Mouse (Mus musculus) small intestine, adult 2 months (tissue): Measurements from ENCODE around the gene Lrp3.

Source experiments
- CTCF ChIP-seq: fragments of 200-500 bp; IDR thresholded peaks from 2 replicates; pipeline ENCODE4 v1.5.1; 2012; ENCODE audit warnings: low read depth, mild to moderate bottlenecking, control low read depth, inconsistent platforms, low read length, moderate library complexity, mixed read lengths; ENCODE audit not compliant: insufficient replicate concordance, insufficient read length; ENCODE audit errors: extremely low read depth
- POLR2A ChIP-seq: fragments of 200-500 bp; IDR thresholded peaks from 2 replicates; pipeline ENCODE4 v1.6.1; 2012; ENCODE audit warnings: low read depth, mild to moderate bottlenecking, control low read depth, inconsistent platforms, low read length, moderate library complexity

DNA sequence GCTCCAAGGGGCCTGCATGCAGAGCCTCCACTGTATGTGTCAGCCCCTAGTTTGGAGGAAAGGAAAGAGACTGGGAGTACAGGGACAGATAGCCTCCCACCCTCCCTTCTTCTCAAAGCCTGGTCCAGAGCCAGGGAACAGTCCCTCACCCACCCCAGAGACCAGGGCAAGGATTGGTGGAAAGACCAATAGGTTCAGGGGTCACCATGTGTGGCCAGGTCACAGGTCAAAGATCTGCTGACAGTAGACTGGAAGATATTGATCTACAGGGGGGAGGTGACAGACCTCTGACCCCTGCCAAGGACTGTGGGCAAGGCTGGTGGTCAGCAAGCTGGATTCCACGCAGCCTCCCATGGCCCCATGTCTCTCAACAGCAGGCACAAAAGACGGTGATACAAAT is 47.4 kb downstream of the Lrp3 start:
- TF ChIP-seq POLR2A = no peak
- TF ChIP-seq CTCF = no peak
